Comparison of ENCODE assay signal across 30 mouse cellular contexts in genomic region chr13:69129056-69129620, GRCm38 (mm10).
DNase-seq lines count a peak whose midpoint lies in the region; ATAC-seq lines count a peak whose summit lies in the region.
"Had no signal": no experiment of that assay in that cellular context is flagged by ENCODE, and none has a peak within 500 bp of the region (broad histone marks: within the 10 kb centered on the region; RNA-seq: fewer than 3 reads in every experiment).

No protein-coding gene starts in this region.

- no peak overlapping the region for H3K4me2 ChIP-seq in hindbrain, embryonic 15.5 days
- no peak overlapping the region for H3K4me2 ChIP-seq in hindbrain, embryonic 13.5 days
- H3K4me2 ChIP-seq: heart, embryonic 13.5 days; intestine, embryonic 15.5 days; limb, embryonic 15.5 days; liver, embryonic 13.5 days; midbrain, embryonic 13.5 days; neural tube, embryonic 12.5 days had no signal

- no peaks in the 10 kb centered on the region for H3K36me3 ChIP-seq in hindbrain, embryonic 15.5 days
- H3K36me3 ChIP-seq in hindbrain, embryonic 13.5 days: no peaks in the 10 kb centered on the region
- H3K36me3 ChIP-seq: heart, embryonic 13.5 days; intestine, embryonic 15.5 days; limb, embryonic 10.5 days; limb, embryonic 15.5 days; liver, embryonic 13.5 days; midbrain, embryonic 13.5 days; neural tube, embryonic 12.5 days had no signal

- no peaks in the 10 kb centered on the region for H3K4me1 ChIP-seq in hindbrain, embryonic 15.5 days (replicated peaks)
- no peaks in the 10 kb centered on the region for H3K4me1 ChIP-seq in hindbrain, embryonic 13.5 days (replicated peaks)
- H3K4me1 ChIP-seq: heart, embryonic 13.5 days; intestine, embryonic 15.5 days; limb, embryonic 10.5 days; limb, embryonic 15.5 days; liver, embryonic 13.5 days; megakaryocyte, embryonic 14.5 days; midbrain, embryonic 13.5 days; neural tube, embryonic 12.5 days had no signal

- no peaks in the 10 kb centered on the region for H3K9me3 ChIP-seq in hindbrain, embryonic 15.5 days
- no peaks in the 10 kb centered on the region for H3K9me3 ChIP-seq in hindbrain, embryonic 13.5 days
- H3K9me3 ChIP-seq: heart, embryonic 13.5 days; intestine, embryonic 15.5 days; limb, embryonic 10.5 days; limb, embryonic 15.5 days; liver, embryonic 13.5 days; midbrain, embryonic 13.5 days; neural tube, embryonic 12.5 days had no signal

- H3K4me3 ChIP-seq in hindbrain, embryonic 15.5 days: no peak overlapping the region
- H3K4me3 ChIP-seq in hindbrain, embryonic 13.5 days: no peak overlapping the region
- H3K4me3 ChIP-seq: heart, embryonic 13.5 days; intestine, embryonic 15.5 days; limb, embryonic 10.5 days; limb, embryonic 15.5 days; liver, embryonic 13.5 days; midbrain, embryonic 13.5 days; neural tube, embryonic 12.5 days had no signal

- H3K9ac ChIP-seq in hindbrain, embryonic 15.5 days: no peak overlapping the region
- no peak overlapping the region for H3K9ac ChIP-seq in hindbrain, embryonic 13.5 days
- H3K9ac ChIP-seq: heart, embryonic 13.5 days; intestine, embryonic 15.5 days; limb, embryonic 15.5 days; liver, embryonic 13.5 days; midbrain, embryonic 13.5 days; neural tube, embryonic 12.5 days had no signal

- no peaks in the 10 kb centered on the region for H3K27me3 ChIP-seq in hindbrain, embryonic 15.5 days
- H3K27me3 ChIP-seq in hindbrain, embryonic 13.5 days: no peaks in the 10 kb centered on the region
- H3K27me3 ChIP-seq: heart, embryonic 13.5 days; intestine, embryonic 15.5 days; limb, embryonic 15.5 days; liver, embryonic 13.5 days; megakaryocyte, embryonic 14.5 days; midbrain, embryonic 13.5 days; neural tube, embryonic 12.5 days; Patski had no signal

- WGBS in hindbrain, embryonic 15.5 days: 69% methylated on average over 8 of the region's 8 CpGs
- 79% methylated on average over 8 of the region's 8 CpGs for WGBS in hindbrain, embryonic 13.5 days

- peak; percentile 49 to 64 for DNase-seq in cerebellum, postnatal 10 days
- no peak for DNase-seq in cerebellum, adult 8-10 months
- peak; percentile 21 for DNase-seq in layer of hippocampus, adult 9-10 months (ENCODE audit: low spot score)
- DNase-seq in layer of hippocampus, adult 9-11 months: no peak
- DNase-seq in brain, adult 2 months (ENCODE audit: low read depth, low spot score): peak; percentile 34
- no peak for DNase-seq in heart, adult 18-20 months
- DNase-seq: adrenal gland, postnatal 10 days; cerebellum, adult 18-20 months; heart, postnatal 10 days; kidney, adult 2 months; kidney, postnatal 36 days; liver, embryonic 13.5 days; lung, adult 18-20 months; lung, postnatal 4 days; right cerebral cortex, postnatal 4 days; thymus, adult 18-20 months; thymus, postnatal 25 days had no signal

- no peak overlapping the region for H3K27ac ChIP-seq in hindbrain, embryonic 15.5 days (replicated peaks)
- no peak overlapping the region for H3K27ac ChIP-seq in hindbrain, embryonic 13.5 days
- H3K27ac ChIP-seq: heart, embryonic 13.5 days; intestine, embryonic 15.5 days; limb, embryonic 10.5 days; limb, embryonic 15.5 days; liver, embryonic 13.5 days; midbrain, embryonic 13.5 days; neural tube, embryonic 12.5 days; stomach, postnatal 0 days had no signal

- ATAC-seq in hindbrain, embryonic 15.5 days (ENCODE audit: low FRiP score, low read depth): peak; percentile 51; the same call in 1 of the 2 replicates
- no peak for ATAC-seq in hindbrain, embryonic 13.5 days (ENCODE audit: low FRiP score)
- ATAC-seq: forebrain, embryonic 16.5 days; intestine, embryonic 15.5 days; lung, postnatal 0 days; midbrain, embryonic 13.5 days; Patski had no signal

Comparison
In these comparisons a context has a peak if more than half of its experiments do, and no peak if none do; other contexts are left out.
1. DNase-seq: peak in cerebellum, postnatal 10 days (2 of 2), layer of hippocampus, adult 9-10 months (single experiment) and brain, adult 2 months (single experiment); none in cerebellum, adult 8-10 months (single experiment), layer of hippocampus, adult 9-11 months (single experiment) and heart, adult 18-20 months (0 of 2).